Mouse (Mus musculus) duodenum, adult 2 months (tissue): ENCODE measurements around the gene Zbtb33. TPM values are rescaled to one million over a fixed set of nuclear protein-coding genes. Genes with fewer than 3 reads are reported as not detected.

Experiments used
- polyA plus RNA-seq: library from polyadenylated mRNA; depleted of rRNA; stranded (reverse); fragments of >200 nt; gene quantifications from 2 replicates; pipeline ENCODE4 v1.2.3, GENCODE M21; 2012; ENCODE audit warnings: low replicate concordance; rRNA removed

The Zbtb33 gene
- polyA plus RNA-seq, result 0.41 and 0.42 TPM in 2 replicates

GRCm38 (mm10) chrX:38189552-38190457, at the start of gene Zbtb33:
Gene Zbtb33 (plus strand): TSS chrX:38189793.

Other genes with a start within 250 kb of the Zbtb33 start
- gene Btg1-ps1, start 171.0 kb upstream of the Zbtb33 start, polyA plus RNA-seq, result not detected in 2 replicates
- not detected in 2 replicates for gene Btg1-ps2, start 146.7 kb upstream of the Zbtb33 start, polyA plus RNA-seq
- gene Rhox10, start 123.3 kb upstream of the Zbtb33 start, polyA plus RNA-seq, result not detected in 2 replicates
- gene Rhox11, start 104.7 kb upstream of the Zbtb33 start, polyA plus RNA-seq, result not detected in 2 replicates
- gene Rhox12, start 78.9 kb upstream of the Zbtb33 start, polyA plus RNA-seq, result not detected in 2 replicates
- not detected in 2 replicates for gene Rhox13, start 68.6 kb upstream of the Zbtb33 start, polyA plus RNA-seq
- gene Tmem255a, start 62.6 kb downstream of the Zbtb33 start, polyA plus RNA-seq, result 0.11 and 0.12 TPM in 2 replicates
- not detected in 2 replicates for gene Atp1b4, start 126.4 kb downstream of the Zbtb33 start, polyA plus RNA-seq